Mouse (Mus musculus) embryonic facial prominence, embryonic 11.5 days (tissue): ENCODE data around the gene Dlk1. TPM values are rescaled to one million over a fixed set of nuclear protein-coding genes. Genes with fewer than 3 reads are reported as not detected.

Experiments
- ATAC-seq: fragments of 200-750 bp; cut with Nextera tagmentation; replicated peaks from 2 replicates; pipeline ENCODE4 v1.8.0; 2017; ENCODE audit warnings: low read depth; ENCODE audit not compliant: insufficient number of reproducible peaks, low FRiP score, low TSS enrichment
- DNase-seq: peaks from one replicate; pipeline ENCODE4 v3.0.0-alpha.2; 2015; ENCODE audit warnings: low spot score
- H3K27ac ChIP-seq: fragments of 300-500 bp; sonication (generic); replicated peaks from 2 replicates; pipeline ENCODE4 v1.5.1; 2014; ENCODE audit warnings: mild to moderate bottlenecking, low read depth, low read length, control low read depth
- H3K27me3 ChIP-seq: fragments of 300-500 bp; sonication (generic); 2 replicates; pipeline ENCODE4 v1.6.1; 2014; ENCODE audit warnings: mild to moderate bottlenecking, low read length, moderate library complexity, mixed read lengths; ENCODE audit not compliant: control insufficient read depth, insufficient read depth
- H3K36me3 ChIP-seq: fragments of 300-500 bp; sonication (generic); replicated peaks from 2 replicates; pipeline ENCODE4 v1.6.1; 2014; ENCODE audit warnings: low read depth, mild to moderate bottlenecking, low read length, moderate library complexity, mixed read lengths; ENCODE audit not compliant: control insufficient read depth, insufficient read depth
- H3K4me1 ChIP-seq: fragments of 300-500 bp; sonication (generic); 2 replicates; pipeline ENCODE4 v1.6.1; 2014; ENCODE audit warnings: low read length, mixed read lengths; ENCODE audit not compliant: control insufficient read depth, insufficient read depth
- H3K4me2 ChIP-seq: fragments of 300-500 bp; sonication (generic); 2 replicates; pipeline ENCODE4 v1.6.1; 2014; ENCODE audit warnings: low read depth, mild to moderate bottlenecking, control low read depth, low read length, moderate library complexity
- H3K4me3 ChIP-seq: fragments of 300-500 bp; sonication (generic); 2 replicates; pipeline ENCODE4 v1.5.1; 2014; ENCODE audit warnings: low read depth, low read length, control low read depth
- H3K9ac ChIP-seq: fragments of 300-500 bp; sonication (generic); replicated peaks from 2 replicates; pipeline ENCODE4 v1.6.1; 2014; ENCODE audit warnings: mild to moderate bottlenecking, control low read depth, low read length
- H3K9me3 ChIP-seq: fragments of 300-500 bp; sonication (generic); replicated peaks from 2 replicates; pipeline ENCODE4 v1.6.1; 2016; ENCODE audit warnings: mild to moderate bottlenecking, low read length, inconsistent platforms, mixed read lengths; ENCODE audit not compliant: control insufficient read depth
- WGBS: fragments of 180-500 bp; shearing (Covaris S2); extraction: QIAGEN DNeasy Blood & Tissue Kit; methylation state at CpG from one replicate; pipeline ENCODE4 v1.1.7; 2014; 5-methylcytosine and 5-hydroxymethylcytosine counted together
- polyA plus RNA-seq: library from polyadenylated mRNA; unstranded; fragments of >200 nt; fragmentation: Nextera tagmentation; extraction: Ambion mirVana; gene quantifications from 2 replicates; pipeline ENCODE4 v1.2.1, GENCODE M21; 2014

The Dlk1 gene
- polyA plus RNA-seq, 1 experiment from 2014 or later = 209 TPM

GRCm38 (mm10) chr12:109509531-109510137, 57.0 kb downstream of the Dlk1 start:
- 16% methylated on average over 9 of the region's 9 CpGs for WGBS
- H3K4me2 ChIP-seq = no peak overlapping the region
- H3K27me3 ChIP-seq = no peaks in the 10 kb centered on the region
- H3K4me3 ChIP-seq = no peak overlapping the region
- no peak overlapping the region for H3K27ac ChIP-seq
- peaks cover 2% of the 10 kb centered on the region; the same call in 1 of the 2 replicates for H3K4me1 ChIP-seq
- H3K9me3 ChIP-seq = no peaks in the 10 kb centered on the region
- ATAC-seq (peak; percentile 21; the same call in 1 of the 2 replicates), DNase-seq (peak; percentile 24)
- H3K9ac ChIP-seq = no peak overlapping the region
- no peaks in the 10 kb centered on the region for H3K36me3 ChIP-seq

GRCm38 (mm10) chr12:109510247-109510646, 57.6 kb downstream of the Dlk1 start:
- no peak overlapping the region for H3K4me3 ChIP-seq
- 92% methylated on average over 8 of the region's 8 CpGs for WGBS
- H3K4me1 ChIP-seq = peaks cover 2% of the 10 kb centered on the region; the same call in 1 of the 2 replicates
- H3K9ac ChIP-seq = no peak overlapping the region
- no peaks in the 10 kb centered on the region for H3K9me3 ChIP-seq
- ATAC-seq (no peak), DNase-seq (no peak)
- no peak overlapping the region for H3K4me2 ChIP-seq
- H3K36me3 ChIP-seq = no peaks in the 10 kb centered on the region
- no peak overlapping the region for H3K27ac ChIP-seq
- no peaks in the 10 kb centered on the region for H3K27me3 ChIP-seq

GRCm38 (mm10) chr12:109511456-109511855, 58.8 kb downstream of the Dlk1 start:
- H3K4me3 ChIP-seq = no peak overlapping the region
- 85% methylated on average over 8 of the region's 8 CpGs for WGBS
- DNase-seq (no peak), ATAC-seq (no peak)
- H3K4me1 ChIP-seq = peaks cover 2% of the 10 kb centered on the region; the same call in 1 of the 2 replicates
- H3K9me3 ChIP-seq = no peaks in the 10 kb centered on the region
- H3K9ac ChIP-seq = no peak overlapping the region
- no peak overlapping the region for H3K4me2 ChIP-seq
- no peak overlapping the region for H3K27ac ChIP-seq
- no peaks in the 10 kb centered on the region for H3K36me3 ChIP-seq
- no peaks in the 10 kb centered on the region for H3K27me3 ChIP-seq

- Histone ChIP-seq H3K4me1 (peaks cover 2% of the 10 kb centered on the region; the same call in 1 of the 2 replicates), H3K9ac (no peak overlapping the region), H3K27me3 (no peaks in the 10 kb centered on the region), H3K27ac (no peak overlapping the region), H3K4me2 (no peak overlapping the region), H3K4me3 (no peak overlapping the region), H3K36me3 (no peaks in the 10 kb centered on the region), H3K9me3 (no peaks in the 10 kb centered on the region)
- WGBS = 17% methylated on average over 13 of the region's 13 CpGs
- ATAC-seq (no peak; the same call in 1 of the 2 replicates), DNase-seq (no peak)
These were observed 59.7 kb downstream of the Dlk1 start for GRCm38 (mm10) chr12:109512151-109512907.

Other genes with a start within 250 kb of the Dlk1 start
- 0.84 and 0.89 TPM in 2 replicates for gene Rtl1, start 147.5 kb downstream of the Dlk1 start, polyA plus RNA-seq